Mouse (Mus musculus): ENCODE data around the gene Sf3b2.

The Sf3b2 gene

DNA sequence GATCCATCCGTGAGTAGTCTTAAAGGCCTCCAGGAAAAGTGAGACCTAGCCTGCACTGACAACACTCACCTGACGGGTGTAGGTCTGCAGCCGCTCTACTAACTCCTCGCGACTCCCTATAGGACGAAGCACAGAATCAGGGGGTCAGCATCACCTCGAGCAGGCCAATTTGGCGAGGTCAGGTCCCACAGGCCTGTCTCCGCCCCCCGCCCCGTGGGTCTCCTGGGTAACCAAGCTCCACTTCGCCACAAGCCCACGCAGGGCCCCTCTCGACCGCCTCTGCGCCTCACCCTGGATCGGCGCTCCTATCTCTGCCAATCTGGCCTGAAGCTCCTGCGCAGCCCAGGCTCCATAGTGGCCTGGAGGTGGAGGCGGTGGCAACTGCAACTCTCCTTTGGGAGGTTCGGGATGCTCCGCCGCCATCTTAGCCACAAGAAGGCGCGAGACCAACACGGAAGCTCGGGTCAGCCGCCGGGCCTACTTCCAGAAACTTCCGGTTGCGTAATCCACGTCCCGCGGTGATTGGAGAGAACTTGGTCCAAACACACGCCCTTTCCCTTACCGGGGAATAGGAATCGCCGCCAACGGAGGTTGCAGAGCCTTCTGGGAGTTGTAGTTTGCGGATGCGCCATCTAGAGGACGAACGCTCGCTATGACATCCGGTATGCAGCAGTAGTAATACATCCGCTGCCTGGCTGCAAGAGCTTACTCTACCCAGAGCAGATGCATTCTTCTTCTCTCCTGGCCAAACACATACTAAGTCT, at the start of gene Sf3b2:
TSS of gene Sf3b2 (minus strand) at position 484 of the 764 bp plus-strand sequence.
- DNase-seq (ENCODE audit: low spot score) = peak; percentile 99

DNA sequence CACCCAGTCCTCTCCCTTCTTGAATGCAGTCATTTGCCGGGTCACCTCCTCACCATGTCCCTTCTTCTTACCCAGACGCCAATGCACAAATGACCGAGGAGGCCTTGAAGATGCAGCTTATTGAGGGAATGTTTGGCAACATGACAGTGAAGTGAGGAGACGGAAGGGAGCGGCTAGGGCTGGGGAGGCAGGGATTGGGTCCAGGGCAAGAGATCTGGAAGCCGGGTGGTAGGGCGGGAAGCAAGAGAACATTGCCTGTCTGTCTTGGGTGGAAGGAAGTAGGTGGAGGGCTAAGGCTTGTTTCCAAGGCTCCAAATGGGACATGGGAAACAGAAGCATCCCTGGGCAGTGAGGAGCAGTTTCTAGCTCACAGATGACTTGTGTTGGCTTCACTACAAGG, 46.1 kb upstream of the Sf3b2 start:
- no peak for DNase-seq (ENCODE audit: low spot score)

DNA sequence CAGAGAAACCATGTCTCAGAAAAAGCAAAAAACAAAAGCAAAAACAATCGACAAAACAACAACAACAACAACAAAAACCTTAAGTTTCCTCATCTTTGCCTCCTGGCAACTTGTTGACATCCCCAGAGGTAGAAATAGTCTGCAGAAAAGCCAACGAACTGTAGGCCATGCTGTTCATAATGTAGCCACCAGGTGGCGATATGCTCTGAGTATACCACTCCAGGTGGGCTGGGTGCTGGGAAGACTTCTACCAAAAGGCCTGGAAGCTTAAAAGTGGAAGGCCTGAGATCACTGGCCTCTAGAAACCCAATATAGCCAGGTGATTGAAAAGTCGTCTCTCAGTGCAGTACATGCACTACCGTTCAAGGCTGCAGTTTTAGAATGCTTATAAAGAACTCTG, 42.7 kb upstream of the Sf3b2 start:
- peak; percentile 71 for DNase-seq (ENCODE audit: low spot score)

DNA sequence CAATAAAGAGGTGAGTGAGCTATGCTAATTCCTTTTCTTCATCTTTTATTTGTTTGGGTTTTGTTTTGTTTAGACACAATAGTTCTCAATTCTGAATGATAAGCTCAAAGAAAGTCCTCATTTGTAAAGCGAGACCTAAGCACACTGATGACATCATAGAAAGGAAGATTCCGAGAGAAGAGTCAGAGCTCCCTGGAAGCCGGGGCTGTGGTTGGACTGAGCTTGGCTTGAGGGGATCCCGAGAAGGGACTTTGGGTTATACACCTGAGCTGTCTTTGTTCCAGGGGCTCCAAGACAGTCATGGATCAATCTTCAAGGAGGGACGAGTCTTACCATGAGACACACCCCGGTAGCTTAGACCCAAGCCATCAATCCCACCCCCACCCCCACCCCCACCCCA, 40.2 kb upstream of the Sf3b2 start, which contains the start of gene Catsper1:
TSS of gene Catsper1 (plus strand) at position 301 of the 400 bp plus-strand sequence.
- DNase-seq (ENCODE audit: low spot score) = no peak

DNA sequence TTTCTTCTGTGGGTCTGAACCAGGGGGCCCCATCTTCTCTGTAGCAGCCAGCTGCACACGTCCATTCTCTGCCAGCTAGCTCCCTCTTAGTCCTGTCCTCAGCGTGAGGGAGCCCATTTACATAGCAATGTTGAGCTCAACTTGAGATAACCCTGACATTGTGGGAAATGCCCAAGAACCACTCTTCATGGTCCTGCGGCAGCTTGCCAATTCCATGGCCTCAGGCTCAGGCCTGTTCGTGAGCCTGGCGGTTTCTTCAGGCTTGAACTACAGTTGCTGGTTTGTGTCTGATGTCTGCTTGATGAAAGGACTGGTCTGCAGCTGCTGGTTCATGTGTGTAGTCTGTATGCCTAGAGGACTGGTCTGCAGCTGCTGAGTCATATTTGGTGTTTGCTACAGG, 39.5 kb upstream of the Sf3b2 start:
- no peak for DNase-seq (ENCODE audit: low spot score)

DNA sequence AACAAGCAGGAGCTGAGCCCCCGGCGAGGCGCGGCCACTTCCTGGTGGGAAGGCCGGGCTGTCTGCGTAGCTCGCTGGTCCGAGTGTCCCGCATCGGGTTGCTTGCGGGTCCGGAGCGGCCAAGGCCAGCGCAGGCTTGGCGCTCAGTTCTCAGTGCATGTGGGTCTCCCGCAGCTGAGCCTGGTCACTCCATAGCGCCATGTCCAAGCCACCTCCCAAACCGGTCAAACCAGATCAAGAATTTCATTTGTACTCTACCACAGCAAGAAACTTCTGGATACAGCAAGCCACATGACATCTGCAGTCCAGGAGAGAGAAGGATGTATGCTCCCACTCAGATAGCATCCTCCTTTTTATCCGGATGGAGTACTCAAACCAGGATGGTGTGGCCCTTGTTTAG, 32.7 kb upstream of the Sf3b2 start:
- DNase-seq (ENCODE audit: low spot score) = peak; percentile 24

DNA sequence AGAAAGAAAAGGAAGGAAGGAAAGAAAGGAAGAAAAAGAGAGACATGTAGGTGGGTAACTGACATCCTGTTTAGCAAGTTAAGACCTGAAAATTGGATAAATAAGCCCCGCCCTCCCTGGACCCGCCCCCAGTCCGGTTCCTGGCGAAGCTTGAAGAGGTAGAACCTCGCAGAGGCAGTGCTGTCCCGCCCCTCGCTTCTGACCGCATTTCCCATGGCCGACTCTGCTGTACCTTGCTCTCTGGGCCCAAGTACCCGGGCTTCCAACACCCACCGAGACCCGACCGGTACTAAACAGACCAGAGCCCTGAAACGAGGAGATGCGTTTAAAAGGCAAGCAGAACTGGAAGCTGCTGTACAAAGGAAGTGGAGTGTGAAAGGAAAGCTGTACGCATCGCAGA, 28.5 kb upstream of the Sf3b2 start:
- DNase-seq (ENCODE audit: low spot score) = peak; percentile 13

DNA sequence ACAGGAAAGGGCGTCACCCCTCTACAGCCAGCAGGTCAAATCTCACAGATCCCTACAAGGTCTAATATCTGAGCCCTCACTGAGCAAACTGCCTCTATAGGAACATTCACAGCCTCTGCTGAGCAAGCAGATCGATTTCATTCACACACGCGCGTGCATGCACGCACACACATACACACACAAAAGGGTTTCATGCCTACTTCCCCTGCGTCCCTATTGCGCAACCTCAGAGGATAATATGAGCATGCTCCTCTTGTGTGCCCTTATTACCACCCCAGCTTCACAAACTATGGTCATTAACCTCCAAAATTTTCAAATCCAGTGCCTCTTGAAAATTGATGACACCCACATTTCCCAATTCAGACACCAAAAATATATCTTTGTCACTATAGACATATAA, 17.9 kb upstream of the Sf3b2 start:
- no peak for DNase-seq (ENCODE audit: low spot score)

DNA sequence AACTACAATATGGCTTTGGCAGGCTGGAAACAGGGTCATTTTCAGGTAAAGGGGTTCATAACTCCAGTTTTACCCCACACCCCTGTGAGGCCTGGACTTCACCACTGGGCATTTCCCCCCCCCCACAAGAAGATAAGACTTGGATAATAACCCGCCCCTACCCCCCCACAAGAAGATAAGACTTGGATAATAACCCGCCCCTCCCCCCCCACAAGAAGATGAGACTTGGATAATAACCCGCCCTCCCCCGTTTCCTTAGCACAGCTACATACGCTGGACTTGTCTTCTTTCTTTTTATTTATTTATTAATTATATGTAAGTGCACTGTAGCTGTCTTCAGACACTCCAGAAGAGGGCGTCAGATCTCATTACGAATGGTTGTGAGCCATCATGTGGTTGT, 13.8 kb upstream of the Sf3b2 start:
- no peak for DNase-seq (ENCODE audit: low spot score)

DNA sequence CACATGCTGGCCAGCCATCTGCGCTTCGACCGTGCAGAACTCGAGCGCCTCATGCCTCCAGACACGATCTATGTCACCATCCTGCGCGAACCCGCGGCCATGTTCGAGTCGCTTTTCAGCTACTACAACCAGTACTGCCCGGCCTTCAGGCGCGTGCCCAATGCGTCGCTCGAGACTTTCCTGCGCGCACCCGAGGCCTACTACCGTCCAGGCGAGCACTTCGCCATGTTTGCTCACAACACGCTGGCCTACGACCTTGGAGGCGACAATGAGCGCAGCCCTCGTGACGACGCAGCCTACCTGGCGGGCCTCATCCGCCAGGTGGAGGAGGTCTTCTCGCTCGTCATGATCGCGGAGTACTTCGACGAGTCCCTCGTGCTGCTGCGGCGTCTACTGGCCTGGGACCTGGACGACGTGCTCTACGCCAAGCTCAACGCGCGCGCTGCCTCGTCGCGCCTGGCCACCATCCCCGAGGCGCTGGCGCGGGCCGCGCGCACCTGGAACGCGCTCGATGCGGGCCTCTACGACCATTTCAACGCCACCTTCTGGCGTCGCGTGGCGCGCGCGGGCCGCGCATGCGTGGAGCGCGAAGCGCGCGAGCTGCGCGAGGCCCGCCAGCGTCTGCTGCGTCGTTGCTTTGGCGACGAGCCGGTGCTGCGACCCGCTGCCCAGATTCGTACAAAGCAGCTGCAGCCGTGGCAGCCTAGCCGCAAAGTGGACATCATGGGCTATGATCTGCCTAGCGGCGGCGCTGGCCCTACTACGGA, 11.9 kb upstream of the Sf3b2 start:
- DNase-seq (ENCODE audit: low spot score) = no peak

DNA sequence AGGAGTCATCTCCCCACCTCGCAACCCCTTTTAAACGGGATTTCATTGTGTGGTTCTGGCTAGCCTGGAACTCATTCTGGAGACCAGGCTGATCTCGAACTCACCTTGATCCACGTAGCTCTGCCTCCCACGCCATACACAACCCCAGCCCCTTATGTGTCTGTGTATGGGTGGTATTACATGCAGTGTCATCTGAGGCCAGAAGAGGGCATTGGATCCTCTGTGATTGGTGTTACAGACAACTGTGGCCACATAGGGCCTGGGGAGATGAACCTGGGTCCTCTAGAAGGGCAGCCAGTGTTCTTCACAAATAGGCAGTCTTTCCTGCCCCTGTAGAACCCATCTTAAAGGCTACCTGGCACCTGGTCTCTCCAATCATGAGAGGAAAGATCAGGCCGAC, 11.0 kb upstream of the Sf3b2 start:
- no peak for DNase-seq (ENCODE audit: low spot score)

DNA sequence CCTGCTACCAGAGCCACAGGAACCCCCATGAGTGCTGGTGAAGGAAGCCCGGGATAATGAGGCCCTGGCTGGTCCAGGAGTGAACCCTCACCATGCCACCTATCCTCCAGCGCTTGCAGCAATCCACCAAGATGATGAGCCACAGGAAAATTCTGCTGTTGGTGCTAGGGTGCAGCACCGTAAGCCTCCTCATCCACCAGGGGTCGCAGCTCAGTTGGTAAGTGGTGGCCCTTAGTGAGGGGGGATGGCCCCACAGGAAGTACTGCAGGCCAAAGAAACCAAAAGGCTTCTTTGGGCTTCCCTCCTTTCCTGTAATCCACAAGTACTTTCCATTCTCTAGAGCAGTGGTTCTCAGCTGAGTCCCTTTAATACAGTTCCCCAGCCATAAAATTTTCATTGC, 7.2 kb upstream of the Sf3b2 start:
- peak; percentile 32 for DNase-seq (ENCODE audit: low spot score)

DNA sequence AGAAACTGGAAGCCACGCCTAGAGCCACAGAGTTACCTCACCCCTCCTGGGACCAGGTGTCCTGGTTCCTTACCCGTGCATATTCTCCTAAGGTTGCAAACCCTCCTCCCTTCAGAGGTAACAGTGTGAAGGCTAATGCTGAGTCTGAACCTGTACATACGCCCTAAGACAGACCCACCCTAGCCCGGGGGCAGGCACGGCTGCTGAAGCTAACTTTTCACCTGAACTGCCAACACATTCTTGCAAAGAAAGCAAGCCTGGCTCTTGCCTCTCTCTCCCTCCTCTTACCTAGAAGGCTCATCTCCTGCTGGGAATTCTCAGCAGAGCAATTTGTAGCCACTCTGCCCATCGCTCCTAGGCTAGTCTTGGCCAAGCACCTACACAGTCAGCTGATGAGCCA, 5.3 kb upstream of the Sf3b2 start:
- DNase-seq (ENCODE audit: low spot score) = no peak

DNA sequence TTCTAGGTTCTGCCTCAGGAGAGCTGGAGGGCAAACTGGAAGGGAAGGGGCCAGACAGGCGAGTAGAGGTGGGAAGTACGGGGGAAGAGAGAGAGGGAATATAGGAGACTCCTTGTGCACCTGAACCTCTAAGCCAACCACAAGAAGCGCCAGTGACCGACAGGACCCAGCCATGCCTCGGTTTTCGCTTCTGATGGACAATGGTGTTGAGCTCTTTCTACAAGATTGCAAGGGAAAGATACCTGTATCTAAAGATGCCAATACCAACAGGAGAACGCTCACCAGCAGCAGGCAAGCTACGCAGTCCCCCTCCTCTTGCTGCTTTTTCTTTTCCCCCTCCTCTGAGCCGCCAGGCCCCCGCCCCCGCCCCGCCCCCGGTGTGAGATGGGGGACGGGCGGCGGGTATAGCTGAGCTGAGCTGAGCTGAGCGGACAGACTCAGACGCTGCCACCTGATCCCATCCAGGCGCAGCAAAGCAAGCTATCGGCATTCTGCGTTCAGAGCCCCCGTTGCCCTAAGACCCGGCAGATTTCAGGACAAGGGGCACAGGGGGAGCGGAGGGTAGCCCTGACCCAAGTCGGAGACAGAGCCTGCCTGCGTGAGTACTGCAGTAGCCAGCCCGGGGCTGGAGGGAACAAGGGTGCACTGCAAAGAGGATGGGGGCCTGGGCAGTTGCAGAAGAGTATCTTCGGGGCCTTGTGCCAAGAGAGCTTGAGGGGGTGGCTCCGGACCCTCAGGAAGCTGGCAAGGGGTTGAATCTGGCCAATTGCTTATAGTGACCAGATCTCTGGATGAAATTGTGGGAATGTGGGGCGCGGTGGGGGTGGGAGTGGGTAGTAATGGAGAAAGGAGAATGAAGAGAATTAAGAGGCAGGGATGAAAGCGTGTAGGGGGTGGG, 2.9 kb upstream of the Sf3b2 start, which contains the start of gene Gal3st3:
TSS of gene Gal3st3 (plus strand) at position 429 of the 898 bp plus-strand sequence.
- DNase-seq (ENCODE audit: low spot score) = no peak

DNA sequence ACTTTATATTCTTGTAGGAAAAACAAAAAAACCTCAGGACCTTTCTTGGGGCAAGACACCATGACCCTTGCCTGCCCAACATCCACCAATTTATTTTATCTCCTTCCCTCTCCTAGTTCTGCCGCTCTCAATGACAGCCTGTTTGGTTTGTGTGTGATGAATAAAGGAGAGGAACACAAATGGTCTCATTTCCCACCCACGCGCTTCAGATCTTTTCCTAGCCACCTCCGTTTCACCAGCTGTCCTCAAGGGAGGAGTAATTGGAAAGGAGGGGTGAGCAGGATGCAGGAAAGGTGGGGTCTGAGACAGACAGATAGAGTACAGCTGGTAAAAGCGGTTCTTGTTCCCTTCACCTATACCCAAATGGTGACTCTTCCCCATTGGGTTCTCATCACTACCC, 1.4 kb upstream of the Sf3b2 start:
- no peak for DNase-seq (ENCODE audit: low spot score)

DNA sequence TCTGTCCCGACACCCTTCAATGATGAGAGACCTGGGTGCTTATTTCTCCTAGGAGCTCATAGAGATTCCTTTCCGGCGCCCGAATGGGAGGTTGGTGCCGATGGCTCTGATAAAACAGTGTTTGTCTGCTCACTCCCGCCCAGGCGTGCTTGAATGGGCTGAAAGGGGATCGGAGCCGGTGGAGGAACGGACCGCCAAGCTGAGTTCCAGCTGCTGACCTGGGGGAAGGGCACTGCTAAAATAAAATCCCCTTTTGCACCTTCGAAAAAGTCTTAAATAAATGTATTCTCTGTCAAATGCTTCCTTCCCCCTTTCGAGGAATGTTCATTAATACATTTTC, 451 bp upstream of the Sf3b2 start:
- no peak for DNase-seq (ENCODE audit: low spot score)

DNA sequence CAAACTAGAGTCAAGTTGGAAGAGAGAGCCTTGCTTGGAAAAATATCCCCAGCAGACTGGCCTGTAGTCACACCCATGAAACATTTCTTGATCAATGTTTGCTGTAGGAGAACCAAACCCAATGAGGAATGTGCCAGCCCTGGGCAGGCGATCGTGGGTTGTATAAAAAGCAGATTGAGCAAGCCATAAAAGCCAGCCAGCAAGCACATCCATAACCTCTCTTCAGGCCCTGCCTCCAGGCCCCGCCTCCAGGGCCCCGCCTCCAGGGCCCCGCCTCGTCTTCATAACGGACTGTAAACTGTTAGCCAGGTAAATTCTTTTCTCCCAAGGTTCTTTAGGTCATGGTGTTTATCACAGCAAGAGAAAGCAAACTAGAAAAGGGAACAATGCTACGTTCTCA, 16.9 kb downstream of the Sf3b2 start:
- peak; percentile 57 for DNase-seq (ENCODE audit: low spot score)

DNA sequence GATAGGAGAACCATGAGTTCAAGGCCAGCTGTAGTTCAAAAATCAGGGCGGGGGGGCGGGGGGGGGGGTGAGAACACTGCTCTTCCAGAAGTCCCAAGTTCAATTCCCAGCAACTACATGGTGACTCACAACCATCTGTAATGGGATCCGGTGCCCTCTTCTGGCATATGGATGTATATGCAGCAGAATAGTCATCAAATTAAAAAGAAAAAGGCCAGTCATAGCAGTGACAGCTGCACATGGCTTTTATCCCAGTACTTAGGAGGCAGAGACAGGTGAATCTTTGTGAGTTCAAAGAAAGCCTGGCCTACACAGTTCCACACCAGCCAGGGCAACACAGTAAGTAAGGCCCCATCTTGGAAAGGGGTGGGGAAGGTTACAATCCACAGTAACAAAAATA, 18.1 kb downstream of the Sf3b2 start:
- DNase-seq (ENCODE audit: low spot score) = no peak

DNA sequence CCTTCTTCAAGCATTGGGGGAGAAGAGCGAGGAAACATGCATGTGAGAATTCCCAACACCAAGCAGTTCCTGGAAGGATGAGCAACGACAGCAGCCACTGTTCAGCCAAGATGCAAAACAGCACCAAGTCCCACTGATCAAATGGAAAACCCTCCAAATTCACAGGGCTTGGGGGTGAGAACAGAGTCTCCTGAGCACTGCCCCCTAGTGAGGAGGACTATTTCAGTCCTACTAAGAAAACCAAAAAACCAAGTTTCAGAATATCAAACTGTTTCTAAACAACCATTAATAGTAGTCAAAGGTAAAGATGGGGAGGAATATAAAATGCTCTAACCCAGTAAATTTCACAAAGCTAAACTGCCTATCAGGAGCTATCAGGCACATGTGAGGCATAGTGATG, 18.7 kb downstream of the Sf3b2 start:
- no peak for DNase-seq (ENCODE audit: low spot score)

DNA sequence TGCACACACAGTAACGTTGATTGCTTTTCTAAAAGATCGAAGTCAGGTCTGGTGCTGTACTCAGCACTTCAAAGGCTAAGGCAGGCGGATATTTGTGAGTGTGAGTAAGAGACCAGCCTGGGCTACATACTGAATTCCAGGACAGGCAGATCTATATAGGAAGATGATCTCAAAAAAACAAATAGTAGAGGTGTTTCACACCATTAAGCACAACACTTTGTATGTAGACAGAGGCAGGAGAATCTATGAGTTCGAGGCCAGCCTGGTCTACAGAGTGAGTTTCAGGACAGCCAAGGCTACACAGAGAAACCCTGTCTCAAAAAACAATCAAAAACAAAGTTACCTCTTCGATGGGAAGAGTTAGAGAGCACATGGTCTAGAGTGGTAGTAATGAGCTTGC, 19.5 kb downstream of the Sf3b2 start:
- no peak for DNase-seq (ENCODE audit: low spot score)

DNA sequence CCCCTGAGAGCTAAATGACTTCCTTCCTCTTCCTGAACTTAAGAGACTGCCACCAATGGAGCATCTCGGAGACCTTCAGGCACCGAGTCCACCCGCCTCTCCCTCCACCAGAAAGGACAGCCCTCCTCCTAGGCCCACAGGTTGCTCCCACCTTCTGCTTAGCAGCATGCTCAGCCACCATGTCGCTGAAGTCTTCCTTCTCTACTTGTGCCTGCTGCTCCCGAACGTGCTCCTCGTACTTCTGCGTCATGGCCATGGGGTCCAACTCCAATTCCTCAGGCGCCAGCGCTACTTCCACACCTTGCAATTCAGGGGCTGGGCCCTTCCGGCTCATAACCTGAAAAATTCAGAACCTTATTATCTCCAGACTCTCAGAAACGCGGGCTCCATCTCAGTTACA, 20.6 kb downstream of the Sf3b2 start:
- DNase-seq (ENCODE audit: low spot score) = no peak

DNA sequence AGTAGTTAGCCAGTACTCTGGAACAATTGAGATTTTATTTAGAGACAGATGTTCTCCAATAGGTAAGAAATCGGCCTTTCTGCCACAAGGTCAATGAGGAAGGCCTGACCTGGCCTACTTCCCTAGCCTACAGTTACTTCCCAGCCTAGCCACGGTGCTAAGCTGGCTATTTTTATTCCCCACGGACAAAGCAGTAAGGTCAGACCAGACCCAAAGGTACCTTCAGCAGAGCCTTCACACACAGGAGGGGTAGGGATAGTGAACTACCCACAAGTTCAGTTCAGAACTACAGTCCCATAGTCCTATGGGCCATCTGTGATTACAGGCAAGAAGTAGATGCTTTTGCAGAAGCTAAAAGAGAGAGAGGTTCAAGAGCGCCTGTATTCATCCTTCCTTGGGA, 21.3 kb downstream of the Sf3b2 start:
- DNase-seq (ENCODE audit: low spot score) = no peak

Data from lung, postnatal 25 days (tissue).